Mouse (Mus musculus): ENCODE measurements at regions not wholly inside any gene's neighbourhood (a gene's known extent, or its start where the extent isn't known, plus 50 kb on each side); places are given as distances from the start of the nearest gene placed in this dataset.

DNA sequence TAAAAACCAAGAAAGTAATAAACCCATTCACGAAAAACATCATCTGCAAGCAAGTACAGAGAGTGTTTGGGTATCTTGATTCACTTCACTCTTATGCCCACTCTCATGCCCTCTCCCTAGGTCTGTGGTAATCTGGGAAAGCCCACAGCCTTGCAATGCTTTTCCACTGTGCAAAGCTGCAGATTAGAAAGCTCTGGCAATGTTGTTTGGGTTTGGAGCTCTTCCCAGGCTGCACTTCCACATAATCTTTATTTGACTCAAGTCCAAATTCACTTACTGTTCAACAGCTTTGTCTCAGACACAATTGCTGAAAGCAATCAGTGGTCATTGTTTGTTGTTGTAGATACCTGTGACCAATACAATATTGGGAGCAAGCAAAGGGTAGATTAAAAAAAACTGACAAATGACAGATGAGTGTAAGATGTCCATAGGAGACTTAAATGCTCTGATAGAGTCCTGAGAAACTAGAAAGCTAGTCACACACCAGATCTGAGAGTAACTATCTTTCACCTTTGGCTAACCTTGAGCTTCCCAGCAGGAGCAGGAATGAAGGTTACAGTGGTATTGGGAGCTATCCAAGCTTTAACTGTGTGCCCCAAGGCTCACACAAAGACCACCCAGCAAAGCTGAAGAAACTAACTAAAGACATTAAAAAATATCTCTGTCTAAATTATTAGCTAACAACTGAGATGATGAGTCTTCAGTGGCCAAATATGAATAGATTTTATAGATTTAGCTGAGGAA is 325.7 kb upstream of the Klf12 start:
- Histone ChIP-seq H3K36me3 (ENCODE audit: control insufficient read depth, insufficient read depth) (no peaks in the 10 kb centered on the region), H3K27me3 (ENCODE audit: control insufficient read depth, insufficient read depth, insufficient read length) (no peaks in the 10 kb centered on the region), H3ac (ENCODE audit: control insufficient read depth, insufficient read length, low read depth) (no peak overlapping the region), H3K4me3 (ENCODE audit: insufficient read depth, poor library complexity, severe bottlenecking) (no peak overlapping the region), H3K79me3 (ENCODE audit: low read depth) (no peaks in the 10 kb centered on the region), H3K79me2 (ENCODE audit: control insufficient read depth, insufficient read depth) (no peaks in the 10 kb centered on the region)
- TF ChIP-seq CTCF (IDR thresholded peaks at IDR 0.05; ENCODE audit: control insufficient read depth, insufficient read depth, insufficient read length) (no peak), CEBPB (IDR thresholded peaks at IDR 0.05; ENCODE audit: low read depth) (no peak), MYOD1 (IDR thresholded peaks at IDR 0.05; ENCODE audit: control insufficient read depth, insufficient read length, low read depth) (no peak), MYOG (IDR thresholded peaks at IDR 0.05; ENCODE audit: control insufficient read depth, extremely low read depth, insufficient read length) (no peak), MAX (IDR thresholded peaks at IDR 0.05) (no peak), FOSL1 (IDR thresholded peaks at IDR 0.05; ENCODE audit: insufficient read depth, low read length, poor library complexity, severe bottlenecking) (no peak), USF1 (IDR thresholded peaks at IDR 0.05; ENCODE audit: low read depth) (no peak)

DNA sequence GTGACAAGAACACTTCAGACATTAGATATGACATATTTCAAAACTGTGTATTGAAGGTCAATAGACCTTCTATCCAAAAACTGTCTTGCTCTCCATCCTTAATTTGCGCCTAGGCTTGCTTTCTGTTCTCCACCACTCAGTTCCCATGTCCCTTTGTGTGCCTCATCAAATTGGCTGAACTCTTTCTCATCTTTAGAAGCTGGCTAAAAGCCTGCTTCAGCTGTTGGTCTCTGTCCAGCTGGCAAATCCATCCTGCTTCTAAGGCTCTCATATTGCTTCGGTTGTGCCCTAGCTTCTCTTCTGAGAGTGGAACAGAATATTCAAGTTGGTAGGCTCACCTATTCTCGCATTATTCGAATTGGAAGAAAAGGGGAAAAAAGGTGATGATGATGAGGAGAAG is 322.6 kb upstream of the Klf12 start:
- no peak overlapping the region for H3K4me3 ChIP-seq (ENCODE audit: insufficient read depth, poor library complexity, severe bottlenecking)
- no peaks in the 10 kb centered on the region for H3K27me3 ChIP-seq (ENCODE audit: control insufficient read depth, insufficient read depth, insufficient read length)
- no peak for TF ChIP-seq USF1 (IDR thresholded peaks at IDR 0.05; ENCODE audit: low read depth)
- no peak for TF ChIP-seq CTCF (IDR thresholded peaks at IDR 0.05; ENCODE audit: control insufficient read depth, insufficient read depth, insufficient read length)
- TF ChIP-seq MYOG (IDR thresholded peaks at IDR 0.05; ENCODE audit: control insufficient read depth, extremely low read depth, insufficient read length), result no peak
- TF ChIP-seq MAX (IDR thresholded peaks at IDR 0.05), result no peak
- TF ChIP-seq FOSL1 (IDR thresholded peaks at IDR 0.05; ENCODE audit: insufficient read depth, low read length, poor library complexity, severe bottlenecking), result no peak
- no peak for TF ChIP-seq CEBPB (IDR thresholded peaks at IDR 0.05; ENCODE audit: low read depth)
- TF ChIP-seq MYOD1 (IDR thresholded peaks at IDR 0.05; ENCODE audit: control insufficient read depth, insufficient read length, low read depth), result no peak
- no peaks in the 10 kb centered on the region for H3K36me3 ChIP-seq (ENCODE audit: control insufficient read depth, insufficient read depth)
- H3ac ChIP-seq (ENCODE audit: control insufficient read depth, insufficient read length, low read depth), result no peak overlapping the region
- H3K79me3 ChIP-seq (ENCODE audit: low read depth), result no peaks in the 10 kb centered on the region
- no peaks in the 10 kb centered on the region for H3K79me2 ChIP-seq (ENCODE audit: control insufficient read depth, insufficient read depth)

DNA sequence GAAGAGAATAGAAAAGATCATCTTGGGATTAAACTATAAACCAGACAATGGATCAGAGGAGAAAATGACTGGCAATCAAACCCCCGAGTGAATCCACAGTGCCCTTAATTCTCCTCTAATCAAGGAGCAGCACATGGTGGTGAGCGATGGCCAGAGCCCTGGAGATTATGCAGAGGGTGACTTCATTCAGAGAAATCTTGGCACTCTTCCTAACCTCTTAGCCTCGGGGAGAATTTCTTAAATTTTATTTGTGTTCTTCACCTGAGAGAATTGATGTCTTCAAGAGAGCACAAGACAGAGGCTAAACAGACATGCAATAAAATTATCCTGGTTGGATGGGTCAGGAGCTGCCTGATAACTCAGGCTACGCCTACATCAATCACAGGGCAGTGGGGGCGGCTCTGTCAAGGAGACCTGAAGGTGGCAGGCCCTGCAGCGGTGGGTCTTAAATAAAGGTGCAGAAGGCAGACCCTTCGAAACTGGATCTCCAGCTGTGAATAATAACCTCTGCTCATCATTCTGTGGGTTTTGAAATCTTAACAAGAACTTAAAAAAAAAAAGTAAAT is 316.5 kb upstream of the Klf12 start:
- TF ChIP-seq MYOG (IDR thresholded peaks at IDR 0.05; ENCODE audit: control insufficient read depth, extremely low read depth, insufficient read length) (no peak), CEBPB (IDR thresholded peaks at IDR 0.05; ENCODE audit: low read depth) (no peak), MAX (IDR thresholded peaks at IDR 0.05) (no peak), FOSL1 (IDR thresholded peaks at IDR 0.05; ENCODE audit: insufficient read depth, low read length, poor library complexity, severe bottlenecking) (no peak), CTCF (IDR thresholded peaks at IDR 0.05; ENCODE audit: control insufficient read depth, insufficient read depth, insufficient read length) (no peak)

DNA sequence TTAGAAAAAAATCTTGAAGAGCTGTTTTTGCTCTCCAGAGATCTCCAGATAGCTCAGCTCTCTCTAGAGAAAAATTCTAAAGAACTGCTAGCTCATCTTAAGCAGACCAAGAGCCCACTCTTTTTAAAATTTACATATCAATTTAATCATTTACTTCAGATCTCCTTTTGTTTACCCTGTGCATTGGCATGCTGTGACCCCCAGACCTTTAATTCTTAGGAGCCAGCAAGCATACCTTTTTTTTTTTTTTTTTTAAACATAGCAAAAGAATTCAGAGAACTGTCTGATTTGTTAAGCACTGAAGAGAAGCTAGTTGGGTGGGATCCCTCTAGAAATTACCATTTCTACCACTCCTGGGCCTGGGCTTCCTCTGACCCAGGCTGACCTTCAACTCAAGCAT is 285.5 kb upstream of the Klf12 start:
- Histone ChIP-seq H3K27me3 (ENCODE audit: control insufficient read depth, insufficient read depth, insufficient read length) (no peaks in the 10 kb centered on the region), H3K4me3 (ENCODE audit: insufficient read depth, poor library complexity, severe bottlenecking) (no peak overlapping the region), H3K36me3 (ENCODE audit: control insufficient read depth, insufficient read depth) (no peaks in the 10 kb centered on the region), H3ac (ENCODE audit: control insufficient read depth, insufficient read length, low read depth) (no peak overlapping the region), H3K79me3 (ENCODE audit: low read depth) (no peaks in the 10 kb centered on the region), H3K79me2 (ENCODE audit: control insufficient read depth, insufficient read depth) (no peaks in the 10 kb centered on the region)
- TF ChIP-seq CEBPB (IDR thresholded peaks at IDR 0.05; ENCODE audit: low read depth), result no peak
- TF ChIP-seq USF1 (IDR thresholded peaks at IDR 0.05; ENCODE audit: low read depth), result no peak
- no peak for TF ChIP-seq MYOD1 (IDR thresholded peaks at IDR 0.05; ENCODE audit: control insufficient read depth, insufficient read length, low read depth)
- TF ChIP-seq MYOG (IDR thresholded peaks at IDR 0.05; ENCODE audit: control insufficient read depth, extremely low read depth, insufficient read length), result no peak
- TF ChIP-seq FOSL1 (IDR thresholded peaks at IDR 0.05; ENCODE audit: insufficient read depth, low read length, poor library complexity, severe bottlenecking), result no peak
- TF ChIP-seq CTCF (IDR thresholded peaks at IDR 0.05; ENCODE audit: control insufficient read depth, insufficient read depth, insufficient read length), result no peak
- no peak for TF ChIP-seq MAX (IDR thresholded peaks at IDR 0.05)

More for the DNA sequence above, 316.5 kb upstream of the Klf12 start:
- H3K36me3 ChIP-seq (ENCODE audit: control insufficient read depth, insufficient read depth), result no peaks in the 10 kb centered on the region
- H3K27me3 ChIP-seq (ENCODE audit: control insufficient read depth, insufficient read depth, insufficient read length), result no peaks in the 10 kb centered on the region
- H3K79me2 ChIP-seq (ENCODE audit: control insufficient read depth, insufficient read depth), result no peaks in the 10 kb centered on the region
- no peak overlapping the region for H3ac ChIP-seq (ENCODE audit: control insufficient read depth, insufficient read length, low read depth)
- H3K79me3 ChIP-seq (ENCODE audit: low read depth), result no peaks in the 10 kb centered on the region
- H3K4me3 ChIP-seq (ENCODE audit: insufficient read depth, poor library complexity, severe bottlenecking), result no peak overlapping the region

DNA sequence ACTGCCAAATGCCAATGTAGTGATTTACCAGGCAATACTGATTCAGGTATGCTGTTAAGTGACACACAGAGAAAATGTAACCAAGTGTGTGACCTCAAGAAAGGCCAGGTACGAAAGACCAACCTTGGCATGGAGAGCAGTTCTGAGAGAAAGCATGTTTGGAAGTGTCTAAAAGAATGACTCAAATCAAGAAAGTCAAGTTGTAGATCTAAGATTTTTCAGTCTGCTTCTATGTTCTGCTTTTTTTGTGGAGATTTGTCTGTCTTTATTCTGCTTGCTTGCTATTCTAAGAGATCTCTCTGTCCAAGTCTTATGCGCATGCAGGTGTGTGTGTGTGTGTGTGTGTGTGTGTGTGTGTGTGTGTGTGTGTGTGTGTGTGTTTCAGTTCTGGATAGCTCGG is 277.4 kb upstream of the Klf12 start:
- H3K4me3 ChIP-seq (ENCODE audit: insufficient read depth, poor library complexity, severe bottlenecking), result no peak overlapping the region
- H3K79me2 ChIP-seq (ENCODE audit: control insufficient read depth, insufficient read depth), result no peaks in the 10 kb centered on the region
- H3K36me3 ChIP-seq (ENCODE audit: control insufficient read depth, insufficient read depth), result no peaks in the 10 kb centered on the region
- no peaks in the 10 kb centered on the region for H3K79me3 ChIP-seq (ENCODE audit: low read depth)
- no peak overlapping the region for H3ac ChIP-seq (ENCODE audit: control insufficient read depth, insufficient read length, low read depth)
- TF ChIP-seq FOSL1 (IDR thresholded peaks at IDR 0.05; ENCODE audit: insufficient read depth, low read length, poor library complexity, severe bottlenecking) (no peak), MAX (IDR thresholded peaks at IDR 0.05) (no peak), CEBPB (IDR thresholded peaks at IDR 0.05; ENCODE audit: low read depth) (no peak)
- no peaks in the 10 kb centered on the region for H3K27me3 ChIP-seq (ENCODE audit: control insufficient read depth, insufficient read depth, insufficient read length)

DNA sequence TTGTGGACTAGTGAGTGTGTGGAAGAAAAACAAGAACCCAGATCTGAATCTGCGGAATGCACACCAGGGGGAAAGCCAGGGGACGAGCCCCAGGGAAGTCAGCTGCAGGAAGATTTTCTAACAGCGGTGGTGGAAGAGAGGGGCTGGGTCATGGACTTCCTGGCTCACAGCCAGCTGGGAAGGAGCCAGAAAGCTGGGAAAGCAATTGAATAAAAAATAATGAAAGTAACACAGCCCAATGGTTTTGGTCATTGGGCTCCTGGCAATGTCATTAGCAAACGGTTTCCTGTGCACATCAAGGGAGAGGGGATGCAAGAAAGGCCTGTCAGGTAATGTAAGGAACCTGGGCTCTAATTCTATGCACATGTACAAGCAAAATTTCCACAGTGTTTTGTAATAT is 273.9 kb upstream of the Klf12 start:
- no peak for TF ChIP-seq MYOD1 (IDR thresholded peaks at IDR 0.05; ENCODE audit: control insufficient read depth, insufficient read length, low read depth)
- TF ChIP-seq FOSL1 (IDR thresholded peaks at IDR 0.05; ENCODE audit: insufficient read depth, low read length, poor library complexity, severe bottlenecking), result no peak
- TF ChIP-seq MYOG (IDR thresholded peaks at IDR 0.05; ENCODE audit: control insufficient read depth, extremely low read depth, insufficient read length), result no peak
- TF ChIP-seq CEBPB (IDR thresholded peaks at IDR 0.05; ENCODE audit: low read depth), result no peak
- no peak for TF ChIP-seq MAX (IDR thresholded peaks at IDR 0.05)
- no peak for TF ChIP-seq USF1 (IDR thresholded peaks at IDR 0.05; ENCODE audit: low read depth)
- TF ChIP-seq CTCF (IDR thresholded peaks at IDR 0.05; ENCODE audit: control insufficient read depth, insufficient read depth, insufficient read length), result no peak
- Histone ChIP-seq H3K4me3 (ENCODE audit: insufficient read depth, poor library complexity, severe bottlenecking) (no peak overlapping the region), H3K36me3 (ENCODE audit: control insufficient read depth, insufficient read depth) (no peaks in the 10 kb centered on the region), H3K79me2 (ENCODE audit: control insufficient read depth, insufficient read depth) (no peaks in the 10 kb centered on the region), H3K79me3 (ENCODE audit: low read depth) (no peaks in the 10 kb centered on the region), H3K27me3 (ENCODE audit: control insufficient read depth, insufficient read depth, insufficient read length) (no peaks in the 10 kb centered on the region), H3ac (ENCODE audit: control insufficient read depth, insufficient read length, low read depth) (no peak overlapping the region)

All from C2C12 (cell line).